Mouse (Mus musculus): Measurements from ENCODE around the gene Stard10. TPM values are rescaled to one million over a fixed set of nuclear protein-coding genes. Genes with fewer than 3 reads are reported as not detected.

Gene Stard10
- polyA plus RNA-seq, 1 experiment from 2014 or later, result 7.0 TPM

DNA sequence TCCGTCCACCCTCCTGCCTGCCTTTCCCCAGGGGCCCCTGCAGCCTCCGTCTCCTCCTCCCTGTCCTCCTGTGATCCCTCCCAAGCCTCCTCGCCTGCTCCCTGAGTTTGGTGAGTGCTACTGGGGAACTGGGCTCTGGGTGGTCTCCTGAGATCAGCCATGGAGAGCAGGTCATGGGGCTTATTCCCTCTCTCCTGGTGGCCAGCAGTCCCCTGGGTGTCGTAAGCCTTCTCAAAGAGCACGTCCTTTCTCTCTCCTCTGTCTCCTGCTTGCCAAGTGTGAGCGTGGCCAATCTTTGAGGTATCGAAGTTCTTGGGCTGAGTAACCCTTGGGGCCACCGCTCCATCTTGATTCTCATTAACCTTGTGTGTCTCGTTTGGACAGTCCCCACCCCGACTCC, 68.0 kb downstream of the Stard10 start:
- no peak overlapping the region for H3K4me3 ChIP-seq (ENCODE audit: low read depth, low read length)
- H3K27me3 ChIP-seq (ENCODE audit: control insufficient read depth, insufficient read depth, low read length), result no peaks in the 10 kb centered on the region
- H3K4me2 ChIP-seq (ENCODE audit: low read depth), result no peak overlapping the region
- H3K9me3 ChIP-seq (ENCODE audit: control insufficient read depth, low read length), result no peaks in the 10 kb centered on the region
- ATAC-seq (ENCODE audit: insufficient read depth, low FRiP score, low TSS enrichment) (no peak), DNase-seq (ENCODE audit: low spot score) (no peak)
- 65% methylated on average over 10 of the region's 10 CpGs for WGBS
- H3K36me3 ChIP-seq (ENCODE audit: control insufficient read depth, insufficient read depth, low read length), result no peaks in the 10 kb centered on the region
- peaks cover 4% of the 10 kb centered on the region; the same call in 1 of the 2 replicates for H3K4me1 ChIP-seq (ENCODE audit: control insufficient read depth, insufficient read depth, low read length)
- H3K9ac ChIP-seq (ENCODE audit: low read length), result no peak overlapping the region
- H3K27ac ChIP-seq (ENCODE audit: low read depth, low read length), result no peak overlapping the region

DNA sequence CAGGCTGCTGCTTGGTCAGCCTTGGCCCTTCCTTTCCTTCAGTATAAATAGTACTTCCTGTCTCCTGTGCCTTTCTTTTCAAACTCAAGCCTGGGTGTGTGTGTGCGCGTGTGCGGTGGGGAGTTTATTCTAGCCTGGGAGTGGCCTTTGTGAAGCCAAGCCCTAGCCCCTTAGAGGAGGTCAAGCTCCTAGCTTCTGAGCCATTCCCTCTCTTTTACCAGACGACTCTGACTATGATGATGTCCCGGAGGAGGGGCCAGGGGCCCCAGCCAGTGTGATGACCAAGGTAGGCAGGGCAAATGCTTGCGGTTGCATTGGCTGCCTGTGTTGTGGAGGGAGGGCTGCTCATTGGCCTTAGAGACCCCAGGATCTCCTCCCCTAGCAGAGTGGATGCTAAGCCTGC, 68.4 kb downstream of the Stard10 start:
- Histone ChIP-seq H3K4me1 (ENCODE audit: control insufficient read depth, insufficient read depth, low read length) (peaks cover 4% of the 10 kb centered on the region; the same call in 1 of the 2 replicates), H3K9me3 (ENCODE audit: control insufficient read depth, low read length) (no peaks in the 10 kb centered on the region), H3K4me2 (ENCODE audit: low read depth) (no peak overlapping the region), H3K36me3 (ENCODE audit: control insufficient read depth, insufficient read depth, low read length) (no peaks in the 10 kb centered on the region), H3K27ac (ENCODE audit: low read depth, low read length) (no peak overlapping the region), H3K27me3 (ENCODE audit: control insufficient read depth, insufficient read depth, low read length) (no peaks in the 10 kb centered on the region), H3K9ac (ENCODE audit: low read length) (no peak overlapping the region), H3K4me3 (ENCODE audit: low read depth, low read length) (no peak overlapping the region)
- no peak for DNase-seq (ENCODE audit: low spot score)
- 43% methylated on average over 6 of the region's 6 CpGs for WGBS
- no peak for ATAC-seq (ENCODE audit: insufficient read depth, low FRiP score, low TSS enrichment)

DNA sequence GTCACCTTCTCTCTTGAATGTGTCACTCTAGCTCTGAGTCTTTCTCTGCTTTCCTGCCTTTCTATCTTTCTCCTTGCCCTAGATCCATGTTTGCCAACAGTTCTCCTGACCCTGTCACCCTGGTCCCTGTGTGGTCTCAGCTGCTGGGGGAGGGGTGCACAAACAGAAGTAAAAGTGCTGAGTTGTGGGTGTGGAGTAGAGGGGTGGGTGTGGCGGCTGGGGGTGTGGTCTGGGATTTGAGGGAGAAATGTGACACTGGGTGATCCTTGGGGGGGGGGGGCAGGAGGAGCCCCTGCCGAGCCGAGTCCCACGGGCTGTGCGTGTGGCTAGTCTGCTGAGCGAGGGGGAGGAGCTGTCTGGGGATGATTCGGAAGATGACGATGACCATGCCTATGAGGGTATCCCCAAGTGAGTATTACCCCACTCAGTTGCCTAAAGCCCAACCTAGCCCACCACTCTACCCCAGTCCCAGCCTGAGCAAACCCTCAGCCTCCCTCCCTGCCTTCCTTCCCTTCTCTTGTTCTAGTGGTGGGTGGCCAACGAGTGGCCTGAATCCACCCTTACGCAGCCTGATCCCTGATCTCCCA, 69.1 kb downstream of the Stard10 start:
- Histone ChIP-seq H3K9me3 (ENCODE audit: control insufficient read depth, low read length) (no peaks in the 10 kb centered on the region), H3K4me2 (ENCODE audit: low read depth) (no peak overlapping the region), H3K27ac (ENCODE audit: low read depth, low read length) (no peak overlapping the region), H3K36me3 (ENCODE audit: control insufficient read depth, insufficient read depth, low read length) (no peaks in the 10 kb centered on the region), H3K4me1 (ENCODE audit: control insufficient read depth, insufficient read depth, low read length) (peaks cover 4% of the 10 kb centered on the region; the same call in 1 of the 2 replicates), H3K27me3 (ENCODE audit: control insufficient read depth, insufficient read depth, low read length) (no peaks in the 10 kb centered on the region), H3K4me3 (ENCODE audit: low read depth, low read length) (no peak overlapping the region), H3K9ac (ENCODE audit: low read length) (no peak overlapping the region)
- WGBS, result 64% methylated on average over 10 of the region's 10 CpGs
- ATAC-seq (ENCODE audit: insufficient read depth, low FRiP score, low TSS enrichment) (no peak), DNase-seq (ENCODE audit: low spot score) (no peak)

DNA sequence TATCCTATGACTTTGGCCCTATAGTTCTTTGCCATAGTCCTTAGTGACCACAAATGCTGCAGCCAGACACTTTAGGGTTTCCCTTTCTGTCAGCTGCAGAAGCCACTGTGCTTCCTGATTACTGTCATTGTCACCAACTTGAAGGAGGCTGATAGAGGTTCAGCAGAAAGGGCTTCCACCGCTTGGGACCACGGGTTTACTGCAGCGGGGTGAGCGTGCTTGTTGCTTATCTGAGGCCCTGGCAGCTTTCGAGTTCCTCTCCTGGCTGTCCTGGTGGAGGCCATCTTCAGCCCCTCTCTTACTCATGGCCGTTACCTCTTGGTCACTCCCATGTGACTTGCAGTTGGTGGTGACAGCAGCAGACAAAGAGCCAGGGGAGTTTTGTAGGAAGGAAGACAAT, 72.4 kb downstream of the Stard10 start:
- Histone ChIP-seq H3K9me3 (ENCODE audit: control insufficient read depth, low read length) (no peaks in the 10 kb centered on the region), H3K27me3 (ENCODE audit: control insufficient read depth, insufficient read depth, low read length) (no peaks in the 10 kb centered on the region), H3K4me2 (ENCODE audit: low read depth) (no peak overlapping the region), H3K36me3 (ENCODE audit: control insufficient read depth, insufficient read depth, low read length) (no peaks in the 10 kb centered on the region), H3K4me1 (ENCODE audit: control insufficient read depth, insufficient read depth, low read length) (peaks cover 4% of the 10 kb centered on the region; the same call in 1 of the 2 replicates), H3K4me3 (ENCODE audit: low read depth, low read length) (no peak overlapping the region), H3K9ac (ENCODE audit: low read length) (no peak overlapping the region), H3K27ac (ENCODE audit: low read depth, low read length) (no peak overlapping the region)
- no peak for ATAC-seq (ENCODE audit: insufficient read depth, low FRiP score, low TSS enrichment)
- DNase-seq (ENCODE audit: low spot score), result no peak
- 89% methylated on average over 6 of the region's 6 CpGs for WGBS

DNA sequence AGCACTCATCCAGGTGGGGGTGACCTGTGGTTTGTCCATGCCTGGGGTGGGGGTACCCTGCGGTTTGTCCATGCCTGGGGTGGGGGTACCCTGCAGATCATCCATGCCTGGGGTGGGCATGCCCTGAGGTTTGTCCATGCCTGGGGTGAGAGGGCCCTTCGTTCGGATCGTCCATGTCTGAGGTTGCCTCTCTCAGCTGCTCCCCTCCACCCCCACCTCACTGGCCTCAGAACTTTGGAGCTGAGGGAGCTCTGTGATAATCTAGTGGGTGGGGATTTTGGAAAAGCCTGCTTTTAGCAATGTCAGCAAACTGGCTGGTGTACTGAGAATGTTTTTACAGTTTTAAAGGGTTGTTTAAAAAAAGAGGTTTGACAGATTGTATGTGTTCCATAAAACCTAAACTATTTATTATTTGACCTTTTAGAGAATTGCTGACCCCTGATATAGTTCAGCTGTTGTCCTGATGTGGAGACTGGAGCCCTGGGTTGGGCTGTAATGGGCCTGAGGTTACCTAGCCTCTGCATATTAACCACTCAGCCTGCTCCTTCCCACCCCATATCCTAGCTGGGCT, 75.1 kb downstream of the Stard10 start:
- Histone ChIP-seq H3K27me3 (ENCODE audit: control insufficient read depth, insufficient read depth, low read length) (no peaks in the 10 kb centered on the region), H3K9ac (ENCODE audit: low read length) (no peak overlapping the region), H3K27ac (ENCODE audit: low read depth, low read length) (no peak overlapping the region), H3K4me2 (ENCODE audit: low read depth) (no peak overlapping the region), H3K9me3 (ENCODE audit: control insufficient read depth, low read length) (no peaks in the 10 kb centered on the region), H3K36me3 (ENCODE audit: control insufficient read depth, insufficient read depth, low read length) (no peaks in the 10 kb centered on the region), H3K4me1 (ENCODE audit: control insufficient read depth, insufficient read depth, low read length) (no peaks in the 10 kb centered on the region; the same call in 1 of the 2 replicates), H3K4me3 (ENCODE audit: low read depth, low read length) (no peak overlapping the region)
- no peak for DNase-seq (ENCODE audit: low spot score)
- no peak for ATAC-seq (ENCODE audit: insufficient read depth, low FRiP score, low TSS enrichment)
- WGBS, result 84% methylated on average over 4 of the region's 4 CpGs

DNA sequence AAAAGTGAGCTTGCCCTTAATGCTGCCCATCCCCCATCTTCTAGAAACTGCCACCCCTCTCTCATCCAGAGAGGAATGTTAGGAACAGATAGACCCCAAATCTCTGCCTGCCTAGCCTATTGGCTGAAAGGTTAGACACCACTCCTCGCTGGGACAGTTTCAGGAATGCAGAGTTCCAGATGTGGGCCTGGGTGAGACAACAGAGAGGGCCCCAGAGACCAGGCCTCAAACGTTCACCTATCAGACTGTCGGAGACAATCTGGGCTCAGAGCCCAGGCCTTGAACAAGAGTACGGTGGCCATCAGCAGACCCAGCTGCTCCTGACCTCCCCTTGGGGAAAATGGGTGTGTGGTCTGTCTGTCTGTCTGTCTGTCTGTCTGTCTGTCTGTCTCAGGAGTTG, 76.1 kb downstream of the Stard10 start:
- Histone ChIP-seq H3K4me2 (ENCODE audit: low read depth) (no peak overlapping the region), H3K36me3 (ENCODE audit: control insufficient read depth, insufficient read depth, low read length) (no peaks in the 10 kb centered on the region), H3K27ac (ENCODE audit: low read depth, low read length) (no peak overlapping the region), H3K4me3 (ENCODE audit: low read depth, low read length) (no peak overlapping the region), H3K27me3 (ENCODE audit: control insufficient read depth, insufficient read depth, low read length) (no peaks in the 10 kb centered on the region), H3K9ac (ENCODE audit: low read length) (no peak overlapping the region), H3K9me3 (ENCODE audit: control insufficient read depth, low read length) (no peaks in the 10 kb centered on the region), H3K4me1 (ENCODE audit: control insufficient read depth, insufficient read depth, low read length) (no peaks in the 10 kb centered on the region; the same call in 1 of the 2 replicates)
- DNase-seq (ENCODE audit: low spot score) (no peak), ATAC-seq (ENCODE audit: insufficient read depth, low FRiP score, low TSS enrichment) (no peak)
- WGBS, result 62% methylated on average over 4 of the region's 4 CpGs

DNA sequence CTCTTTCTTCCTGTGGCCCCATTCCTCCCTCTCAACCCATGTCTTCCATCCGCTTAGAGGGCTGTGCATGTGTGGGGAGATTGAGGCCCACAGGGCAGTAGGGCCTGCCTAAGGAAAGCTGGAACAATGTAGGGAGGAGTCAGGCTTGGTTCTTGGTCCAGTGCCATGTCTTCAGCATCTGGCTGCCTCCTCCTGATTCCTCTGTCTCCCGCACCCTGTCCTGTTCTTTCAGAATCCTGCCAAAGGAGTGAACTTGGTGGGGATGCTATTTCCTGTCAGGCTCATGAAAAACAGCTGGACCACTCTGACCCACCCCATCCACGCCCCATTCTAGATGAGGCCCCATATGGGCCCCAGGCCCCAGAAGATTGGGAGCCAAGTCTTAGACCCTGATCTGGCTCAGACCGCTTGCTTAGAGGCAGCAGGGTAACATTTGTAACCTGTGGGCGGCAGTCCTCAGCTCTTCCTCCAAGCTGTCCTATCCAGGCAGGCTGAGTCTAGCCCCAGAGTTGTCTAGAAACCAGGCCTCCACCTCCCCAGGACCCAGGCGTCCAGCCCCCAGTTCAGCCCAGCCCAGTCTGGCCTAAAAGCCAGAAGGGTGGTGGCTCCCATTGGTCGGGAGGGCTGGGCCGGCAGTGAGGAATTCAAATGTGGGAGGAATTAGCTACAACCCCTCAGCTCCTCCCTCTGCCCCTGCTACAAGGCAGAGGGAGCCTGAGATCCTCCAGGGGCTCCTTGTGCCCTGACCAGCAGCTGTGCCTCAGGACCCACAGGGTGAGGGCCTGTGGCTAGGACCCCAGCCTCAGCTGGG, 77.0 kb downstream of the Stard10 start:
- DNase-seq (ENCODE audit: low spot score), result no peak
- ATAC-seq (ENCODE audit: insufficient read depth, low FRiP score, low TSS enrichment), result no peak
- WGBS, result 40% methylated on average over 8 of the region's 8 CpGs
- Histone ChIP-seq H3K4me3 (ENCODE audit: low read depth, low read length) (no peak overlapping the region), H3K9me3 (ENCODE audit: control insufficient read depth, low read length) (no peaks in the 10 kb centered on the region), H3K4me1 (ENCODE audit: control insufficient read depth, insufficient read depth, low read length) (no peaks in the 10 kb centered on the region; the same call in 1 of the 2 replicates), H3K36me3 (ENCODE audit: control insufficient read depth, insufficient read depth, low read length) (no peaks in the 10 kb centered on the region), H3K27ac (ENCODE audit: low read depth, low read length) (no peak overlapping the region), H3K9ac (ENCODE audit: low read length) (no peak overlapping the region), H3K27me3 (ENCODE audit: control insufficient read depth, insufficient read depth, low read length) (no peaks in the 10 kb centered on the region), H3K4me2 (ENCODE audit: low read depth) (no peak overlapping the region)

DNA sequence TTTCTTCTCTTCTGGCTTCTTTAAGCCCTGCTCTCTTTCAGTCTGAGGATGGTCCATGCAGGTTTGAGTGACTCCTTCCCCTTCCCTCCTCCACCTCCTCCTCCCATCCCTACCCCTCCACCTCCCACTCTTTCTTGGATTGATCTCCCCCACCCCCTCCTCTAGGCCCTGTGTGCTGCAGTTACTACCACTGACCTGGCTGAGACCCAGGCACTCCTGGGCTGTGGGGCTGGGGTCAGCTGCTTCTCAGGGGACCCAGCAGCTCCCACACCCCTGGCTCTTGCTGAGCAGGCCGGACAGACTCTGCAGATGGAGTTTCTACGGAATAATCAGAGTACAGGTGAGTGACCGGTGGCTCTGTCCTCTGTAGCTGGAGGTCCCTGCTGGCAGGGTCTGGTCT, 77.7 kb downstream of the Stard10 start:
- Histone ChIP-seq H3K9me3 (ENCODE audit: control insufficient read depth, low read length) (no peaks in the 10 kb centered on the region), H3K4me1 (ENCODE audit: control insufficient read depth, insufficient read depth, low read length) (no peaks in the 10 kb centered on the region; the same call in 1 of the 2 replicates), H3K27ac (ENCODE audit: low read depth, low read length) (no peak overlapping the region), H3K27me3 (ENCODE audit: control insufficient read depth, insufficient read depth, low read length) (no peaks in the 10 kb centered on the region), H3K36me3 (ENCODE audit: control insufficient read depth, insufficient read depth, low read length) (no peaks in the 10 kb centered on the region), H3K9ac (ENCODE audit: low read length) (no peak overlapping the region), H3K4me3 (ENCODE audit: low read depth, low read length) (no peak overlapping the region), H3K4me2 (ENCODE audit: low read depth) (no peak overlapping the region)
- WGBS, result 68% methylated on average over 3 of the region's 3 CpGs
- DNase-seq (ENCODE audit: low spot score) (no peak), ATAC-seq (ENCODE audit: insufficient read depth, low FRiP score, low TSS enrichment) (no peak)
